Mouse (Mus musculus) liver, embryonic 14.5 days (tissue): ENCODE measurements at regions not wholly inside any gene's neighbourhood (a gene's known extent, or its start where the extent isn't known, plus 50 kb on each side); places are given as distances from the start of the nearest gene placed in this dataset.

ENCODE experiments used
- ATAC-seq: fragments of 200-750 bp; cut with Nextera tagmentation; 2 replicates; pipeline ENCODE4 v1.8.0; 2017; ENCODE audit warnings: moderate number of reproducible peaks, mild to moderate bottlenecking, moderate library complexity; ENCODE audit not compliant: insufficient read depth
- DNase-seq, 3 experiments: peaks; one replicate each; pipeline ENCODE4 v3.0.0-alpha.2; 2012 to 2013; ENCODE audit warnings: low read depth in 3 of 3, low spot score in 3 of 3
- H3K27ac ChIP-seq: fragments of 300-500 bp; sonication (generic); 2 replicates; pipeline ENCODE4 v1.5.1; 2014; ENCODE audit warnings: moderate library complexity, mild to moderate bottlenecking, control low read depth, inconsistent platforms
- H3K27me3 ChIP-seq: fragments of 300-500 bp; sonication (generic); 2 replicates; pipeline ENCODE4 v1.6.1; 2014; ENCODE audit warnings: mild to moderate bottlenecking, low read length, moderate library complexity; ENCODE audit not compliant: control insufficient read depth, insufficient read depth
- H3K36me3 ChIP-seq: fragments of 300-500 bp; sonication (generic); replicated peaks from 2 replicates; pipeline ENCODE4 v1.6.1; 2014; ENCODE audit warnings: low read depth; ENCODE audit not compliant: control insufficient read depth, insufficient read depth
- H3K4me1 ChIP-seq, 2 experiments: fragments of 200-500 bp in 1 of 2; fragments of 300-500 bp in 1 of 2; sonication (generic) in 1 of 2; replicated peaks; 2 replicates each; pipeline ENCODE4 v1.6.1; 2012 to 2014; ENCODE audit warnings: antibody characterized with exemption in 1 of 2, inconsistent platforms in 1 of 2, low read length in 1 of 2; ENCODE audit not compliant: control insufficient read depth in 2 of 2, insufficient read depth in 2 of 2
- H3K4me2 ChIP-seq: fragments of 300-500 bp; sonication (generic); 2 replicates; pipeline ENCODE4 v1.6.1; 2014; ENCODE audit warnings: low read depth, mild to moderate bottlenecking, control low read depth, moderate library complexity
- H3K4me3 ChIP-seq, 2 experiments: fragments of 200-500 bp in 1 of 2; fragments of 300-500 bp in 1 of 2; sonication (generic) in 1 of 2; 2 replicates each; pipeline ENCODE4 v1.5.1; 2012 to 2014; ENCODE audit warnings: low read depth in 2 of 2, low read length in 2 of 2, mild to moderate bottlenecking in 2 of 2, control low read depth in 1 of 2, inconsistent platforms in 1 of 2, moderate library complexity in 1 of 2; ENCODE audit not compliant: insufficient read depth in 1 of 2
- H3K9ac ChIP-seq: fragments of 300-500 bp; sonication (generic); replicated peaks from 2 replicates; pipeline ENCODE4 v1.6.1; 2014; ENCODE audit warnings: mild to moderate bottlenecking, control low read depth, moderate library complexity
- H3K9me3 ChIP-seq: fragments of 300-500 bp; sonication (generic); 2 replicates; pipeline ENCODE4 v1.6.1; 2016; ENCODE audit warnings: low read length, mixed read lengths; ENCODE audit not compliant: control insufficient read depth
- CTCF ChIP-seq: IDR thresholded peaks from 2 replicates; pipeline ENCODE4 v1.5.1; 2016; ENCODE audit warnings: antibody characterized with exemption, low read depth, control low read depth
- EP300 ChIP-seq: IDR thresholded peaks from 2 replicates; pipeline ENCODE4 v1.6.1; 2016; ENCODE audit warnings: antibody characterized with exemption, low read depth
- whole genome bisulfite sequencing: fragments of 180-500 bp; shearing (Covaris S2); extraction: QIAGEN DNeasy Blood & Tissue Kit; methylation state at CpG from one replicate; pipeline ENCODE4 v1.1.7; 2014; ENCODE audit not compliant: insufficient replicate concordance; 5-methylcytosine and 5-hydroxymethylcytosine counted together

DNA sequence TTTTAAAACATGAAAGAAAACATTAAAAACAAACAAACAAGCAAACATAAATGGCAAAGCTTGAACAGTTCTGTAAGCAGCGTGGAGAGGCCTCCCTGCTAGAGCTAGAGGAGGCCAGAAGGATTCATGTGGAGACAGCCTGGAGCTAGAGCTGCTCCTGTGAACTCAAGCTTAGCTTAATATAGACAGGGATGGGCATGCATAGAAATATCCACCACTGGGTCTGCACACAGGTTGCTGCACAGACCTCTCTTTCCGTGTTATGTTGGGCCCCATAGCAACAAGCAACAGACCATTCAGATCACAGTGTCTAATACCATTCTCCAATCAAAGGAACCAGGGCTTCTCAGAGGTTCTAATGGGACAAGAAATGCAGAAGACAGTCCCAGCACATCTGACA lies 122.9 kb upstream of the Magi3 start:
- no peak overlapping the region for H3K4me2 ChIP-seq
- TF ChIP-seq EP300 (no peak), CTCF (no peak)
- no peaks in the 10 kb centered on the region for H3K36me3 ChIP-seq
- no peaks in the 10 kb centered on the region for H3K27me3 ChIP-seq
- no peak overlapping the region for H3K27ac ChIP-seq
- DNase-seq, result no peak
- no peak for ATAC-seq
- H3K4me3 ChIP-seq, result no peak overlapping the region
- H3K9ac ChIP-seq, result no peak overlapping the region
- WGBS, result 56% methylated on average over 2 of the region's 2 CpGs
- no peaks in the 10 kb centered on the region for H3K9me3 ChIP-seq
- H3K4me1 ChIP-seq, result no peaks in the 10 kb centered on the region

DNA sequence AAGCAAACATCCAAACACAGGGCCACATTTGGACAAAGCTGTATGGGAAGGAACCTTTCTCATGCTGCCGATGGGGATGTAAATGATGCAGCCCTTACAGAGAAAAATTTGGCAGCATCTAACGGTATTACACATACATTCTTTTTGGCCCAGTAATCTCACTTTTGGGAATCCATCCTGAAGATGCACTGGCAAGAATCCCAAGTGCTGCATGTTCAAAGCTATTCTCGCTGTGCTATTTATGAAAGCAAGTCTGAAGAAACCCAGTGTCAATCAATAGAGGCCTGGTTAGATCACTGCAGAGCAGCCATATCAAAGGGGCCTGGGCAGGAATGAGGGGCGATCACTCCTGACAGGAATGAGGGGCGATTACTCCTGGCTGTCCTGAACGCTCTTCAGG lies 122.0 kb upstream of the Magi3 start:
- ATAC-seq, result no peak
- no peak for DNase-seq
- 65% methylated on average over 6 of the region's 6 CpGs for WGBS
- no peak overlapping the region for H3K9ac ChIP-seq
- no peak for TF ChIP-seq CTCF
- H3K36me3 ChIP-seq, result no peaks in the 10 kb centered on the region
- no peak overlapping the region for H3K4me2 ChIP-seq
- H3K9me3 ChIP-seq, result no peaks in the 10 kb centered on the region
- H3K27ac ChIP-seq, result no peak overlapping the region
- no peaks in the 10 kb centered on the region for H3K27me3 ChIP-seq
- H3K4me1 ChIP-seq, result no peaks in the 10 kb centered on the region
- no peak overlapping the region for H3K4me3 ChIP-seq

DNA sequence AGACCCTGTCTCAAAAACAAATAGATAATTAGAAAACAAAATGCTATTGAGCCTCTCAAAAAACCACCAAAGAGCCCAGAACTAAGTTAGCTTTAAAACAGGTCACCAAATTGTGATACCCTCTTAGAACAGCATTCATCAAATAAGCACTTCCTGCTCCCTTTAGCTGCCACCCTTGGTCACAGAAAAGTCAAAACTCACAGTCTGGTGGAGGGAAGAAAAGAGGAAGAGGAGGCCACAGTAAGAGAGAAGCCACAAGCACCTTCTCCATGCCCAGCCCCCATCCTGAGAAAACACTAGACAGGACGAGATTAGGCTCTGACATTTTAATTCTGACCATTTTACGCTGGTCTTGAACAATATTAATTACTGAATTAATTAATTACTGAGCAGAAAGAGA lies 120.2 kb upstream of the Magi3 start:
- WGBS, result 21% methylated on average over 2 of the region's 2 CpGs
- TF ChIP-seq CTCF, result no peak
- TF ChIP-seq EP300, result no peak
- ATAC-seq, result no peak

DNA sequence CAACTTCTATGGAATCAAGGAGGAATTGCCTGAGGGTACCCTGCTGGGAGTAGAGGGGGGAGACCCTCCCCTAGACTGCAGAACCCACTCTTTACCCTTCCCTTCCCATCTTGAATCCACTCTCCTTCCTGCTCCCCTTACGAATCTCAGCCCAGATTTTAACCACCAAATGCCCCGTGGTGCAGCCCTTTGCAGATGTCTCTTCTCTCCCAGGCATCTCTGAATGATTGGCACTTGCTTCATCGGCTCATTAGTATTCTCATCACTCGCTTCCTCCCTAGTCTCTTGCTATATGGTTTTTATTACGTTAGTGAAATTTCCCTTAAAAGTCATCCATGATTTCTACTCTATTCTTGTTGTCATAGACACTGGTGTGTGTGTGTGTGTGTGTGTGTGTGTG lies 116.7 kb upstream of the Magi3 start:
- Histone ChIP-seq H3K9ac (no peak overlapping the region), H3K4me2 (no peak overlapping the region), H3K36me3 (no peaks in the 10 kb centered on the region), H3K9me3 (no peaks in the 10 kb centered on the region), H3K4me3 (no peak overlapping the region), H3K27me3 (no peaks in the 10 kb centered on the region), H3K4me1 (no peaks in the 10 kb centered on the region), H3K27ac (no peak overlapping the region)
- no peak for ATAC-seq
- no peak for TF ChIP-seq CTCF
- TF ChIP-seq EP300, result no peak
- no peak for DNase-seq
- 50% methylated on average over 5 of the region's 5 CpGs for WGBS

More for the DNA sequence above, 120.2 kb upstream of the Magi3 start:
- Histone ChIP-seq H3K9me3 (no peaks in the 10 kb centered on the region), H3K36me3 (no peaks in the 10 kb centered on the region), H3K27ac (no peak overlapping the region), H3K4me3 (no peak overlapping the region), H3K9ac (no peak overlapping the region), H3K4me2 (no peak overlapping the region), H3K27me3 (no peaks in the 10 kb centered on the region), H3K4me1 (no peaks in the 10 kb centered on the region)
- no peak for DNase-seq

DNA sequence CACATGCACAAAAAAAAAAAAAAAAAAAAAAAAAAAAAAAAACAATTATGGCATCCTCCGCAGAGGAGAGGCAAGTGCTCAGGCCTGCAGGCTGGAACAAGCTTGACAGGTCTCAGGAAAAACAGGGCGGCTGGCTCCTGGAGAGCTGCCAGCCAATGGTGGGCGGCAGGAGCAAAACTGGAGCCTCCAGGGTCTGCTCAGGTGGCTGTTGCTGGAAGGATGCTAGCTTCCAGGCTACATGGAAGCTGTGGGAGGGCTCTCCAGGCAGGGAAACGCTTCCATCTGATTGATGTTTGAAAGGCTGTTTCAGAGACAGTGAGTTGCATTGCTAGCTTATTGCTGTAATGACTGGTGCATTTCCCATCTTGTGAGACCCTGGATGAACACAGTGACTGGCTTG lies 116.1 kb upstream of the Magi3 start:
- Histone ChIP-seq H3K4me1 (no peaks in the 10 kb centered on the region), H3K36me3 (no peaks in the 10 kb centered on the region), H3K9ac (no peak overlapping the region), H3K27ac (no peak overlapping the region), H3K9me3 (no peaks in the 10 kb centered on the region), H3K4me2 (no peak overlapping the region), H3K27me3 (no peaks in the 10 kb centered on the region), H3K4me3 (no peak overlapping the region)
- ATAC-seq (no peak), DNase-seq (no peak)
- 60% methylated on average over 4 of the region's 4 CpGs for WGBS
- no peak for TF ChIP-seq EP300
- TF ChIP-seq CTCF, result no peak

DNA sequence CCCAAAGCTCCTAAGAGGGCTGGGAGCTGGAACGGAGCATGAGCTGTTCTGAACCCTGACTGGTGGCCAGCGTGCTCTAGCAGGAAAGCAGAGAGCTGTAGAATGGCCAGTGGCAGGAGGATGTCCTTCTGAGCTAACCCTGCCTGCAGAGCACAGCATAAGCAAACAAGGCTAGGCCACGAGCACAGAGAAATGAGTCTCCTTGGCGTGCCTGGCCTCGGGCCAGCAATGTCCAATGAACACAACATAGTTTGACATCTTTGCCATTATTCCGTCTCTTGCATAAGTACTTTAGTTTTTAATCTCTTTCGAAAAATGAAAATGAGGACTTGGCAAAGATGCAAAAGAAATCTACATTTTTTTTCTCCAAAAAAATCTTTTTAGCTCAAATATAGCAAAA lies 114.6 kb upstream of the Magi3 start:
- H3K9ac ChIP-seq, result no peak overlapping the region
- no peak overlapping the region for H3K4me2 ChIP-seq
- TF ChIP-seq EP300, result no peak
- no peak for TF ChIP-seq CTCF
- no peaks in the 10 kb centered on the region for H3K27me3 ChIP-seq
- DNase-seq (no peak), ATAC-seq (no peak)
- no peaks in the 10 kb centered on the region for H3K4me1 ChIP-seq
- no peak overlapping the region for H3K4me3 ChIP-seq
- no peaks in the 10 kb centered on the region for H3K9me3 ChIP-seq
- H3K27ac ChIP-seq, result no peak overlapping the region
- H3K36me3 ChIP-seq, result no peaks in the 10 kb centered on the region
- 58% methylated on average over 7 of the region's 7 CpGs for WGBS
